Mouse (Mus musculus) MEL (cell line): ENCODE measurements around the gene Nkpd1.

Source experiments
- CTCF ChIP-seq, 3 experiments: IDR thresholded peaks in 2 of 3; conservative IDR thresholded peaks in 1 of 3; 2 replicates each; pipeline ENCODE4 v1.5.1; 2011 to 2012; ENCODE audit warnings: low read length in 3 of 3, low read depth in 2 of 3, mild to moderate bottlenecking in 2 of 3, improper control_type of control experiment in 1 of 3, inconsistent platforms in 1 of 3, mixed read lengths in 1 of 3, moderate library complexity in 1 of 3; ENCODE audit not compliant: control insufficient read depth in 1 of 3, insufficient read depth in 1 of 3, poor library complexity in 1 of 3, severe bottlenecking in 1 of 3
- GABPA ChIP-seq: IDR thresholded peaks from 2 replicates; pipeline ENCODE4 v1.6.1; 2012; ENCODE audit warnings: low read depth, mild to moderate bottlenecking, inconsistent platforms, low read length, improper control_type of control experiment, moderate library complexity
- GATA1 ChIP-seq: IDR thresholded peaks from 2 replicates; pipeline ENCODE4 v1.6.1; 2011; ENCODE audit warnings: low read depth, low read length, improper control_type of control experiment
- JUND ChIP-seq: IDR thresholded peaks from 2 replicates; pipeline ENCODE4 v1.6.1; 2011; ENCODE audit warnings: low read depth, mild to moderate bottlenecking, improper control_type of control experiment, low read length
- MAX ChIP-seq: IDR thresholded peaks from 2 replicates; pipeline ENCODE4 v1.6.1; 2011; ENCODE audit warnings: low read length, improper control_type of control experiment
- NELFE ChIP-seq: IDR thresholded peaks from 2 replicates; pipeline ENCODE4 v1.6.1; 2011; ENCODE audit warnings: low read depth, low read length, improper control_type of control experiment
- POLR2A ChIP-seq, 2 experiments: IDR thresholded peaks; 2 replicates each; pipeline ENCODE4 v1.6.1; 2011 to 2012; ENCODE audit warnings: low read length in 2 of 2, mild to moderate bottlenecking in 2 of 2, control low read depth in 1 of 2, improper control_type of control experiment in 1 of 2, low read depth in 1 of 2, moderate library complexity in 1 of 2; ENCODE audit not compliant: control insufficient read depth in 1 of 2, insufficient read depth in 1 of 2, poor library complexity in 1 of 2
- RAD21 ChIP-seq: IDR thresholded peaks from 2 replicates; pipeline ENCODE4 v1.6.1; 2011; ENCODE audit warnings: mild to moderate bottlenecking, low read depth, low read length, improper control_type of control experiment
- UBTF ChIP-seq: IDR thresholded peaks from 2 replicates; pipeline ENCODE4 v1.6.1; 2012; ENCODE audit warnings: low read depth, mild to moderate bottlenecking, inconsistent platforms, low read length, improper control_type of control experiment, moderate library complexity, borderline replicate concordance; ENCODE audit not compliant: insufficient read depth

- peak; percentile 70; the same call in 1 of the 2 replicates for TF ChIP-seq UBTF
- TF ChIP-seq JUND = no peak
- no peak for TF ChIP-seq CTCF (IDR thresholded peaks at IDR 0.05 in 2 of 3, conservative IDR thresholded peaks at IDR 0.05 in 1 of 3; ENCODE audit: control insufficient read depth in 1 of 3, insufficient read depth in 1 of 3, low read depth in 2 of 3, low read length in 3 of 3, poor library complexity in 1 of 3, severe bottlenecking in 1 of 3)
- peak in 1 of 2 experiments; percentile 80; a peak in 3 of 4 replicates for TF ChIP-seq POLR2A (IDR thresholded peaks at IDR 0.05; ENCODE audit: control insufficient read depth in 1 of 2, insufficient read depth in 1 of 2, low read depth in 1 of 2, low read length in 2 of 2, poor library complexity in 1 of 2)
- no peak for TF ChIP-seq MAX
- peak; percentile 23; the same call in 1 of the 2 replicates for TF ChIP-seq GATA1
- 0 out of 2 replicates have a peak, but pooled peaks have one; percentile 26 for TF ChIP-seq NELFE
- TF ChIP-seq GABPA = no peak
- no peak for TF ChIP-seq RAD21
These were observed 2.4 kb downstream of the Nkpd1 start for GRCm38 (mm10) chr7:19520032-19520431.
